Mouse (Mus musculus): Measurements from ENCODE around the gene B130006D01Rik. TPM values are rescaled to one million over a fixed set of nuclear protein-coding genes. Genes with fewer than 3 reads are reported as not detected.
A peak's percentile ranks its signal among the peaks of the same experiment; 100 is the strongest.

The B130006D01Rik gene
- polyA plus RNA-seq, 1 experiment from 2014 or later: 0.26 TPM

GRCm38 (mm10) chr11:95712085-95712562 is 11.3 kb upstream of the B130006D01Rik start:
- ATAC-seq: peak; percentile 37; the same call in 1 of the 2 replicates
- H3K4me2 ChIP-seq (replicated peaks; ENCODE audit: low read depth): peak overlapping the region; percentile 93
- H3K4me3 ChIP-seq (ENCODE audit: low read depth, low read length): peak overlapping the region; percentile 92
- H3K27ac ChIP-seq (ENCODE audit: low read depth, low read length): peak overlapping the region; percentile 99
- peak overlapping the region; percentile 95; the same call in 1 of the 2 replicates for H3K9ac ChIP-seq (ENCODE audit: low read depth, low read length)
- no peaks in the 10 kb centered on the region for H3K27me3 ChIP-seq (replicated peaks; ENCODE audit: control insufficient read depth, insufficient read depth, low read length)
- no peak for TF ChIP-seq CTCF (IDR thresholded peaks at IDR 0.05; ENCODE audit: low read depth)
- 0 out of 2 replicates have a peak, but pooled peaks cover 2% of the 10 kb centered on the region for H3K4me1 ChIP-seq (replicated peaks; ENCODE audit: control insufficient read depth, insufficient read depth, low read length)
- WGBS: 12% methylated on average over 12 of the region's 12 CpGs
- no peaks in the 10 kb centered on the region for H3K9me3 ChIP-seq (ENCODE audit: control insufficient read depth)
- no peaks in the 10 kb centered on the region for H3K36me3 ChIP-seq (ENCODE audit: control insufficient read depth, insufficient read depth)

GRCm38 (mm10) chr11:95712563-95713224 is 10.7 kb upstream of the B130006D01Rik start, which contains the start of gene Zfp652:
TSS of gene Zfp652 (plus strand) at chr11:95712673.
- no peak for TF ChIP-seq CTCF (IDR thresholded peaks at IDR 0.05; ENCODE audit: low read depth)
- WGBS: under 1% methylated on average over 69 of the region's 103 CpGs
- H3K4me3 ChIP-seq (ENCODE audit: low read depth, low read length): peak within 1 kb of the TSS; percentile 92
- no peaks in the 10 kb centered on the region for H3K36me3 ChIP-seq (ENCODE audit: control insufficient read depth, insufficient read depth)
- peak within 1 kb of the TSS; percentile 93 for H3K4me2 ChIP-seq (replicated peaks; ENCODE audit: low read depth)
- ATAC-seq: peak; percentile 91
- H3K4me1 ChIP-seq (replicated peaks; ENCODE audit: control insufficient read depth, insufficient read depth, low read length): 0 out of 2 replicates have a peak, but pooled peaks cover 2% of the 10 kb centered on the region
- no peaks in the 10 kb centered on the region for H3K9me3 ChIP-seq (ENCODE audit: control insufficient read depth)
- H3K27me3 ChIP-seq (replicated peaks; ENCODE audit: control insufficient read depth, insufficient read depth, low read length): no peaks in the 10 kb centered on the region
- peak within 1 kb of the TSS; percentile 99 for H3K27ac ChIP-seq (ENCODE audit: low read depth, low read length)
- peak within 1 kb of the TSS; percentile 95 for H3K9ac ChIP-seq (ENCODE audit: low read depth, low read length)

DNA sequence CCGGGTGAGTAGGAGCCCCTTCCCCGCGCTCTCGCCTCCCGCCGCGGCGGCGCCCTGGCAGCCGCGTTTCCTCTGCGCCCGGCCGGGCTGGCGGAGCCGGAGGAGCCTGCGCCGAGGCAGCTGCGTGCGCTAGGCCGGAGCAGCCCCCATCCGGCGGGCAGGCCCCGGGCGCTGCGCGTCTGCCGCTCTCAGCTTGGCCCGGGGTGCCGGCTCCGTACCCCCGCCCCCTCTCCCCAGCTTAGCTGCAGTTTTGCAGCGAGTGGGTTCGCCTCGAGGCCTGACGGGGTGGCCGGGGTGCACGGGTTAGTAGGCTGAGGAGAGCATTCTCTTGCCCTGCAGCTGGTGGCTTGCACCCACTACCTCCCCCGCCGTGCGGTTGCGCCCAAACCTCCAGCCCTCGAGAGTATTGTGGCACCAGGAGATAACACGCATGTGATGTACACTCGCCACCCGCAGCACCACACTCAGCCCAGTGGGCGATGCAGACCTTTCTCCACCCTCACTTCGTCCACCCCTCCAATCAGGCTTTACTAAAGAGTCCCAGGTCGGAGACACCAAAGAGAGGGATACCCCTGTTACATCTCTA is 10.1 kb upstream of the B130006D01Rik start:
- no peaks in the 10 kb centered on the region for H3K36me3 ChIP-seq (ENCODE audit: control insufficient read depth, insufficient read depth)
- H3K27ac ChIP-seq (ENCODE audit: low read depth, low read length): peak overlapping the region; percentile 99
- H3K4me2 ChIP-seq (replicated peaks; ENCODE audit: low read depth): peak overlapping the region; percentile 93
- peak; percentile 46 for ATAC-seq
- TF ChIP-seq CTCF (IDR thresholded peaks at IDR 0.05; ENCODE audit: low read depth): no peak
- H3K9ac ChIP-seq (ENCODE audit: low read depth, low read length): peak overlapping the region; percentile 95
- no peaks in the 10 kb centered on the region for H3K9me3 ChIP-seq (ENCODE audit: control insufficient read depth)
- WGBS: under 1% methylated on average over 30 of the region's 49 CpGs
- H3K27me3 ChIP-seq (replicated peaks; ENCODE audit: control insufficient read depth, insufficient read depth, low read length): no peaks in the 10 kb centered on the region
- H3K4me1 ChIP-seq (replicated peaks; ENCODE audit: control insufficient read depth, insufficient read depth, low read length): 0 out of 2 replicates have a peak, but pooled peaks cover 2% of the 10 kb centered on the region
- peak overlapping the region; percentile 92 for H3K4me3 ChIP-seq (ENCODE audit: low read depth, low read length)

DNA sequence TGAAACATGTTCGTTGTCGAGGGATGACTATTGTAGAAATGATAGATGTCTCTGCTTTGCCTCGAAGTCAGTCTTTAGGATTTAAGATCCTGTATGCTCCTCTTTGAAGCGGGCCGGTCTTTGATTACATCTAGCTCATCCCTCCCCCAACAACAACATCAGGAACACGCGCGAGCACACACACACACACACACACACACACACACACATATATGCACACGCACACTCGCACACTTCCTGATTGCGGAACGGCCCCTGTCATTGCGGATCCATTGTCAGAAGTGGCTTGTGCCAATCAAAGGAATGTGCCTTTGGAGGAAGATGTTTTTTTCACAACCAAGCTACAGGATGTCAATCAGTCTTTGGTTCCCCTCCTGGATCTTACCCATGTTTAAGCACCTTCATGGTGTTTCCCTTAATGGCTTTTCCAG is 9.6 kb upstream of the B130006D01Rik start:
- no peak for ATAC-seq
- Histone ChIP-seq H3K9me3 (ENCODE audit: control insufficient read depth) (no peaks in the 10 kb centered on the region), H3K27ac (ENCODE audit: low read depth, low read length) (peak overlapping the region; percentile 99), H3K27me3 (replicated peaks; ENCODE audit: control insufficient read depth, insufficient read depth, low read length) (no peaks in the 10 kb centered on the region), H3K36me3 (ENCODE audit: control insufficient read depth, insufficient read depth) (no peaks in the 10 kb centered on the region), H3K4me2 (replicated peaks; ENCODE audit: low read depth) (peak overlapping the region; percentile 93), H3K4me1 (replicated peaks; ENCODE audit: control insufficient read depth, insufficient read depth, low read length) (0 out of 2 replicates have a peak, but pooled peaks cover 2% of the 10 kb centered on the region), H3K4me3 (ENCODE audit: low read depth, low read length) (peak overlapping the region; percentile 92), H3K9ac (ENCODE audit: low read depth, low read length) (peak overlapping the region; percentile 95)
- under 1% methylated on average over 13 of the region's 13 CpGs for WGBS
- no peak for TF ChIP-seq CTCF (IDR thresholded peaks at IDR 0.05; ENCODE audit: low read depth)

GRCm38 (mm10) chr11:95714411-95714810 is 9.0 kb upstream of the B130006D01Rik start:
- no peak for TF ChIP-seq CTCF (IDR thresholded peaks at IDR 0.05; ENCODE audit: low read depth)
- H3K27ac ChIP-seq (ENCODE audit: low read depth, low read length): no peak overlapping the region

GRCm38 (mm10) chr11:95716136-95716535 is 7.3 kb upstream of the B130006D01Rik start:
- no peaks in the 10 kb centered on the region for H3K27me3 ChIP-seq (replicated peaks; ENCODE audit: control insufficient read depth, insufficient read depth, low read length)
- no peak overlapping the region for H3K4me3 ChIP-seq (ENCODE audit: low read depth, low read length)
- ATAC-seq: no peak
- no peaks in the 10 kb centered on the region for H3K9me3 ChIP-seq (ENCODE audit: control insufficient read depth)
- no peak overlapping the region for H3K27ac ChIP-seq (ENCODE audit: low read depth, low read length)
- no peak overlapping the region for H3K4me2 ChIP-seq (replicated peaks; ENCODE audit: low read depth)
- no peak for TF ChIP-seq CTCF (IDR thresholded peaks at IDR 0.05; ENCODE audit: low read depth)
- no peaks in the 10 kb centered on the region for H3K36me3 ChIP-seq (ENCODE audit: control insufficient read depth, insufficient read depth)
- H3K9ac ChIP-seq (ENCODE audit: low read depth, low read length): no peak overlapping the region
- WGBS: 54% methylated on average over 8 of the region's 8 CpGs
- 0 out of 2 replicates have a peak, but pooled peaks cover 2% of the 10 kb centered on the region for H3K4me1 ChIP-seq (replicated peaks; ENCODE audit: control insufficient read depth, insufficient read depth, low read length)

More at GRCm38 (mm10) chr11:95714411-95714810, 9.0 kb upstream of the B130006D01Rik start:
- Histone ChIP-seq H3K4me2 (replicated peaks; ENCODE audit: low read depth) (peak overlapping the region; percentile 93), H3K9me3 (ENCODE audit: control insufficient read depth) (no peaks in the 10 kb centered on the region), H3K27me3 (replicated peaks; ENCODE audit: control insufficient read depth, insufficient read depth, low read length) (no peaks in the 10 kb centered on the region), H3K4me1 (replicated peaks; ENCODE audit: control insufficient read depth, insufficient read depth, low read length) (0 out of 2 replicates have a peak, but pooled peaks cover 2% of the 10 kb centered on the region), H3K36me3 (ENCODE audit: control insufficient read depth, insufficient read depth) (no peaks in the 10 kb centered on the region), H3K9ac (ENCODE audit: low read depth, low read length) (peak overlapping the region; percentile 95; the same call in 1 of the 2 replicates), H3K4me3 (ENCODE audit: low read depth, low read length) (peak overlapping the region; percentile 92)
- 12% methylated on average over 7 of the region's 7 CpGs for WGBS
- ATAC-seq: no peak

All from intestine, postnatal 0 days (tissue).